Mouse (Mus musculus): ENCODE results near the gene Socs1. TPM values are rescaled to one million over a fixed set of nuclear protein-coding genes. Genes with fewer than 3 reads are reported as not detected.
A peak's percentile ranks its signal among the peaks of the same experiment; 100 is the strongest.

Socs1 gene
- total RNA-seq, 4 experiments from 2014 or later = 0.32 to 0.41 (median 0.36) TPM

GRCm38 (mm10) chr16:10786782-10787547, 1.6 kb upstream of the Socs1 start:
- peak; percentile 42 for DNase-seq (ENCODE audit: low spot score)

GRCm38 (mm10) chr16:10786288-10786687, 952 bp upstream of the Socs1 start:
- DNase-seq (ENCODE audit: low spot score) = peak; percentile 85

GRCm38 (mm10) chr16:10784793-10785370, 454 bp downstream of the Socs1 start:
- DNase-seq (ENCODE audit: low spot score) = peak; percentile 83

GRCm38 (mm10) chr16:10783883-10784792, 1.2 kb downstream of the Socs1 start:
- DNase-seq (ENCODE audit: low spot score) = no peak

GRCm38 (mm10) chr16:10783451-10783850, 1.9 kb downstream of the Socs1 start:
- DNase-seq (ENCODE audit: low spot score) = no peak

GRCm38 (mm10) chr16:10783152-10783434, 2.2 kb downstream of the Socs1 start:
- no peak for DNase-seq (ENCODE audit: low spot score)

- DNase-seq (ENCODE audit: low spot score) = no peak
Measured at GRCm38 (mm10) chr16:10782377-10783151, 2.8 kb downstream of the Socs1 start.

- no peak for DNase-seq (ENCODE audit: low spot score)
Measured at GRCm38 (mm10) chr16:10781862-10782371, 3.4 kb downstream of the Socs1 start.

- no peak for DNase-seq (ENCODE audit: low spot score)
Measured at GRCm38 (mm10) chr16:10780631-10781120, 4.7 kb downstream of the Socs1 start.

- DNase-seq (ENCODE audit: low spot score) = no peak
Measured at GRCm38 (mm10) chr16:10777579-10778160, 7.7 kb downstream of the Socs1 start.

- no peak for DNase-seq (ENCODE audit: low spot score)
Measured at GRCm38 (mm10) chr16:10776322-10776721, 9.0 kb downstream of the Socs1 start.

- DNase-seq (ENCODE audit: low spot score) = no peak
Measured at GRCm38 (mm10) chr16:10774726-10775125, 10.6 kb downstream of the Socs1 start.

GRCm38 (mm10) chr16:10773543-10773942, 11.8 kb downstream of the Socs1 start:
- DNase-seq (ENCODE audit: low spot score) = no peak

GRCm38 (mm10) chr16:10771769-10772510, 13.4 kb downstream of the Socs1 start:
- DNase-seq (ENCODE audit: low spot score) = no peak

GRCm38 (mm10) chr16:10770531-10771325, 14.6 kb downstream of the Socs1 start:
- no peak for DNase-seq (ENCODE audit: low spot score)

GRCm38 (mm10) chr16:10769661-10770060, 15.7 kb downstream of the Socs1 start:
- no peak for DNase-seq (ENCODE audit: low spot score)

GRCm38 (mm10) chr16:10768821-10769220, 16.5 kb downstream of the Socs1 start:
- DNase-seq (ENCODE audit: low spot score) = no peak

- DNase-seq (ENCODE audit: low spot score) = peak; percentile 82
Measured at GRCm38 (mm10) chr16:10767158-10767557, 18.2 kb downstream of the Socs1 start.

- no peak for DNase-seq (ENCODE audit: low spot score)
Measured at GRCm38 (mm10) chr16:10764323-10764722, 21.0 kb downstream of the Socs1 start.
